Mouse (Mus musculus) spleen, adult 2 months (tissue): ENCODE data around the gene Tmem238.

Experiments
- CTCF ChIP-seq: fragments of 200-500 bp; IDR thresholded peaks from 2 replicates; pipeline ENCODE4 v1.5.1; 2011; ENCODE audit warnings: mild to moderate bottlenecking, inconsistent platforms; ENCODE audit not compliant: insufficient read depth, insufficient read length, insufficient replicate concordance; ENCODE audit errors: extremely low read depth
- POLR2A ChIP-seq: fragments of 200-500 bp; IDR thresholded peaks from 2 replicates; pipeline ENCODE4 v1.6.1; 2011; ENCODE audit warnings: low read depth, low read length, inconsistent platforms

GRCm38 (mm10) chr7:4793674-4794073 lies 4.2 kb upstream of the Tmem238 start:
- TF ChIP-seq CTCF (no peak), POLR2A (no peak)
